Mouse (Mus musculus): ENCODE measurements around the gene Icam1. TPM values are rescaled to one million over a fixed set of nuclear protein-coding genes. Genes with fewer than 3 reads are reported as not detected.

Icam1 gene
- 5.5 and 8.3 TPM in 2 replicates for polyA plus RNA-seq (2014; fragmentation: Nextera tagmentation; extraction: Ambion mirVana)

GRCm38 (mm10) chr9:21015571-21016130 is at the start of gene Icam1:
TSS of gene Icam1 (plus strand) at chr9:21015985.
- peaks cover 39% of the 10 kb centered on the region for H3K27me3 ChIP-seq (ENCODE audit: control insufficient read depth, insufficient read depth, low read length)
- no peak for ATAC-seq (ENCODE audit: insufficient number of reproducible peaks, low FRiP score, low TSS enrichment, low read depth)
- H3K36me3 ChIP-seq (ENCODE audit: control insufficient read depth, insufficient read depth, low read length): no peaks in the 10 kb centered on the region
- peak within 1 kb of the TSS; percentile 16; the same call in 1 of the 2 replicates for H3K4me3 ChIP-seq (ENCODE audit: low read depth, low read length)
- 1% methylated on average over 30 of the region's 30 CpGs for WGBS
- H3K9me3 ChIP-seq (ENCODE audit: control insufficient read depth, low read length): no peaks in the 10 kb centered on the region
- no peak within 1 kb of the TSS for H3K9ac ChIP-seq (ENCODE audit: low read length)
- peak; percentile 48 for DNase-seq (ENCODE audit: low spot score)
- H3K27ac ChIP-seq (replicated peaks; ENCODE audit: low read depth, low read length): no peak within 1 kb of the TSS
- peak within 1 kb of the TSS; percentile 37 for H3K4me2 ChIP-seq (ENCODE audit: low read depth, severe bottlenecking)
- peaks cover 6% of the 10 kb centered on the region; the same call in 1 of the 2 replicates for H3K4me1 ChIP-seq (ENCODE audit: control insufficient read depth, insufficient read depth, low read length)

DNA sequence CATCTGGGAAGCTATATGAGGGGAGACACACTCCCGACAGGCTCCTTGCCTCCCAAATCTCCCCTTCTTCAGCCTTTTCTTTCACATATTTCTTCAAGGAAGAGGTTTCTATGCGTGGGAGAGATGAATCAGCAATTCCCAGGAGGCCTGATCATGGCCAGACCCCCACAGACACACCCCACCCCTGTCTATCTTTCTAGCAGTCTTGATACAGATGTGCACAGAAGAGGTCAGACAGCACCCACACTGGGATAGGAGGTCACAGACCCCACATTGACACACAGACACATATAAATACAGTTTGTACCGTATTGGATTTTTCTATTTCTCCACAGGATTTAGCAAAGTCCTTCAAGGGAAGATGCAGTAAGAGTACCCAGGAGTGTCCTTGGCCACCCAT is 49.8 kb upstream of the Icam1 start:
- Histone ChIP-seq H3K9ac (ENCODE audit: low read length) (no peak overlapping the region), H3K36me3 (ENCODE audit: control insufficient read depth, insufficient read depth, low read length) (peaks cover 12% of the 10 kb centered on the region; the same call in 1 of the 2 replicates), H3K27ac (replicated peaks; ENCODE audit: low read depth, low read length) (no peak overlapping the region), H3K27me3 (ENCODE audit: control insufficient read depth, insufficient read depth, low read length) (no peaks in the 10 kb centered on the region), H3K9me3 (ENCODE audit: control insufficient read depth, low read length) (no peaks in the 10 kb centered on the region), H3K4me2 (ENCODE audit: low read depth, severe bottlenecking) (no peak overlapping the region), H3K4me1 (ENCODE audit: control insufficient read depth, insufficient read depth, low read length) (peaks cover under 1% of the 10 kb centered on the region; the same call in 1 of the 2 replicates), H3K4me3 (ENCODE audit: low read depth, low read length) (no peak overlapping the region)
- no peak for ATAC-seq (ENCODE audit: insufficient number of reproducible peaks, low FRiP score, low TSS enrichment, low read depth)
- WGBS: 87% methylated on average over 3 of the region's 3 CpGs
- no peak for DNase-seq (ENCODE audit: low spot score)

GRCm38 (mm10) chr9:20966747-20967146 is 49.0 kb upstream of the Icam1 start:
- no peaks in the 10 kb centered on the region for H3K9me3 ChIP-seq (ENCODE audit: control insufficient read depth, low read length)
- H3K4me2 ChIP-seq (ENCODE audit: low read depth, severe bottlenecking): no peak overlapping the region
- H3K36me3 ChIP-seq (ENCODE audit: control insufficient read depth, insufficient read depth, low read length): peaks cover 12% of the 10 kb centered on the region; the same call in 1 of the 2 replicates
- WGBS: 79% methylated on average over 5 of the region's 5 CpGs
- no peak overlapping the region for H3K27ac ChIP-seq (replicated peaks; ENCODE audit: low read depth, low read length)
- H3K4me3 ChIP-seq (ENCODE audit: low read depth, low read length): no peak overlapping the region
- ATAC-seq (ENCODE audit: insufficient number of reproducible peaks, low FRiP score, low TSS enrichment, low read depth): no peak
- H3K9ac ChIP-seq (ENCODE audit: low read length): no peak overlapping the region
- peaks cover 8% of the 10 kb centered on the region; the same call in 1 of the 2 replicates for H3K4me1 ChIP-seq (ENCODE audit: control insufficient read depth, insufficient read depth, low read length)
- DNase-seq (ENCODE audit: low spot score): no peak
- no peaks in the 10 kb centered on the region for H3K27me3 ChIP-seq (ENCODE audit: control insufficient read depth, insufficient read depth, low read length)

DNA sequence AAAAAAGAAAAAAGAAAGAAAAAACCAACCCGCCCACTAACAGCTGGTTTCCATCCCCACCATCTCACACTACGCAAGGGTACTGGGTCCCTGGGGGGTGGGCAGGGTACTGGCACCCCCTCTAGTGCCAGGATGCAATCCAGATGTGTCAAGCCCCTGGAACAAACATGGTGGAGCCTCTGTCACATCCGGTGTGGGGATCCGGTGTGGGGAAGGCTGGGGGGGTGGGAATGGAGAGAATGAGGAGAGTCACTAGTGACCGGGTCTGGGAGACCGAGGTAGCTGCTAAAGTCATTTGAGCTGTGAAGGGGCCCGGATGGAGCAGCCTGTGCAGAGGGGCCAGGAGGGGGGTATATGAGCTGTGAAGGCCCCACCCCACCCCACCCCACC is 44.0 kb upstream of the Icam1 start:
- DNase-seq (ENCODE audit: low spot score) (peak; percentile 53), ATAC-seq (ENCODE audit: insufficient number of reproducible peaks, low FRiP score, low TSS enrichment, low read depth) (peak; percentile 70)
- Histone ChIP-seq H3K4me3 (ENCODE audit: low read depth, low read length) (no peak overlapping the region; the same call in 1 of the 2 replicates), H3K9ac (ENCODE audit: low read length) (no peak overlapping the region), H3K27me3 (ENCODE audit: control insufficient read depth, insufficient read depth, low read length) (no peaks in the 10 kb centered on the region), H3K4me2 (ENCODE audit: low read depth, severe bottlenecking) (peak overlapping the region; percentile 98; the same call in 1 of the 2 replicates), H3K4me1 (ENCODE audit: control insufficient read depth, insufficient read depth, low read length) (peaks cover 41% of the 10 kb centered on the region), H3K27ac (replicated peaks; ENCODE audit: low read depth, low read length) (peak overlapping the region; percentile 89; the same call in 1 of the 2 replicates), H3K9me3 (ENCODE audit: control insufficient read depth, low read length) (no peaks in the 10 kb centered on the region), H3K36me3 (ENCODE audit: control insufficient read depth, insufficient read depth, low read length) (peaks cover 5% of the 10 kb centered on the region; the same call in 1 of the 2 replicates)
- 35% methylated on average over 7 of the region's 7 CpGs for WGBS

GRCm38 (mm10) chr9:20972141-20972992 is 43.4 kb upstream of the Icam1 start:
- DNase-seq (ENCODE audit: low spot score): peak; percentile 63
- peaks cover 46% of the 10 kb centered on the region for H3K4me1 ChIP-seq (ENCODE audit: control insufficient read depth, insufficient read depth, low read length)
- peak; percentile 36; the same call in 1 of the 2 replicates for ATAC-seq (ENCODE audit: insufficient number of reproducible peaks, low FRiP score, low TSS enrichment, low read depth)
- H3K36me3 ChIP-seq (ENCODE audit: control insufficient read depth, insufficient read depth, low read length): peaks cover 3% of the 10 kb centered on the region; the same call in 1 of the 2 replicates
- H3K27me3 ChIP-seq (ENCODE audit: control insufficient read depth, insufficient read depth, low read length): no peaks in the 10 kb centered on the region
- peak overlapping the region; percentile 59 for H3K9ac ChIP-seq (ENCODE audit: low read length)
- H3K9me3 ChIP-seq (ENCODE audit: control insufficient read depth, low read length): no peaks in the 10 kb centered on the region
- H3K4me2 ChIP-seq (ENCODE audit: low read depth, severe bottlenecking): peak overlapping the region; percentile 98
- peak overlapping the region; percentile 89 for H3K27ac ChIP-seq (replicated peaks; ENCODE audit: low read depth, low read length)
- 25% methylated on average over 28 of the region's 28 CpGs for WGBS
- peak overlapping the region; percentile 24 for H3K4me3 ChIP-seq (ENCODE audit: low read depth, low read length)

GRCm38 (mm10) chr9:20973001-20973681 is 42.6 kb upstream of the Icam1 start:
- ATAC-seq (ENCODE audit: insufficient number of reproducible peaks, low FRiP score, low TSS enrichment, low read depth) (no peak), DNase-seq (ENCODE audit: low spot score) (no peak)
- Histone ChIP-seq H3K9me3 (ENCODE audit: control insufficient read depth, low read length) (no peaks in the 10 kb centered on the region), H3K4me1 (ENCODE audit: control insufficient read depth, insufficient read depth, low read length) (peaks cover 46% of the 10 kb centered on the region), H3K27ac (replicated peaks; ENCODE audit: low read depth, low read length) (peak overlapping the region; percentile 89), H3K36me3 (ENCODE audit: control insufficient read depth, insufficient read depth, low read length) (no peaks in the 10 kb centered on the region; the same call in 1 of the 2 replicates), H3K4me2 (ENCODE audit: low read depth, severe bottlenecking) (peak overlapping the region; percentile 98), H3K9ac (ENCODE audit: low read length) (peak overlapping the region; percentile 59; the same call in 1 of the 2 replicates), H3K4me3 (ENCODE audit: low read depth, low read length) (peak overlapping the region; percentile 24), H3K27me3 (ENCODE audit: control insufficient read depth, insufficient read depth, low read length) (no peaks in the 10 kb centered on the region)
- WGBS: 70% methylated on average over 4 of the region's 4 CpGs

DNA sequence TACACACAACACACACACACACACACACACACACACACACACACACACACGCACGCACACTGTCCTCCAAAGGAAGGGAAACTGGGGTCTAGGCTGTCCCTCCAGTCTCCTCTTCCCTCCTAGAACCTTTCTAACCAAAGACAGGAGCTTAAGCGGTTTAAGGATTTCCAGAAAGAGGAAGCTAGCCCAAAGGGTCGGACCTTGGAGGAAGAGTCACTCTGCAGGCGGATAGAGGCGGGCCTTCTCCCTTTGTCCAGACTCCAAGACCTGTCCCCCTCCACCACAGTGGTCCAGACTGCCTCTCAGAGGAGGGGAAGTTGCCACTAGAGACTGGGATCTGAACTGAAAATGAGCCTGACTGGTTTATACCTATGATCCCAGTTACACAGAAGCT is 42.1 kb upstream of the Icam1 start:
- Histone ChIP-seq H3K9ac (ENCODE audit: low read length) (no peak overlapping the region), H3K36me3 (ENCODE audit: control insufficient read depth, insufficient read depth, low read length) (no peaks in the 10 kb centered on the region; the same call in 1 of the 2 replicates), H3K27ac (replicated peaks; ENCODE audit: low read depth, low read length) (no peak overlapping the region), H3K27me3 (ENCODE audit: control insufficient read depth, insufficient read depth, low read length) (no peaks in the 10 kb centered on the region), H3K9me3 (ENCODE audit: control insufficient read depth, low read length) (no peaks in the 10 kb centered on the region), H3K4me1 (ENCODE audit: control insufficient read depth, insufficient read depth, low read length) (peaks cover 46% of the 10 kb centered on the region), H3K4me3 (ENCODE audit: low read depth, low read length) (peak overlapping the region; percentile 12; the same call in 1 of the 2 replicates), H3K4me2 (ENCODE audit: low read depth, severe bottlenecking) (peak overlapping the region; percentile 98)
- 68% methylated on average over 6 of the region's 6 CpGs for WGBS
- no peak for DNase-seq (ENCODE audit: low spot score)
- no peak for ATAC-seq (ENCODE audit: insufficient number of reproducible peaks, low FRiP score, low TSS enrichment, low read depth)

Data from limb, embryonic 11.5 days (tissue).